Mouse (Mus musculus) small intestine, adult 10 weeks (tissue): Measurements from ENCODE around the gene Lhx9. TPM values are rescaled to one million over a fixed set of nuclear protein-coding genes. Genes with fewer than 3 reads are reported as not detected.

ENCODE experiments used
- polyA plus RNA-seq: library from polyadenylated mRNA; stranded (reverse); fragments of 350-450 nt; fragmentation: Illumina TruSeq; extraction: RNeasy Lipid Tissue Mini Kit (QIAGEN cat#74804); gene quantifications from one replicate; pipeline ENCODE4 v1.2.3, GENCODE M21; 2014; ENCODE audit warnings: low replicate concordance

The Lhx9 gene
- polyA plus RNA-seq, result not detected

DNA sequence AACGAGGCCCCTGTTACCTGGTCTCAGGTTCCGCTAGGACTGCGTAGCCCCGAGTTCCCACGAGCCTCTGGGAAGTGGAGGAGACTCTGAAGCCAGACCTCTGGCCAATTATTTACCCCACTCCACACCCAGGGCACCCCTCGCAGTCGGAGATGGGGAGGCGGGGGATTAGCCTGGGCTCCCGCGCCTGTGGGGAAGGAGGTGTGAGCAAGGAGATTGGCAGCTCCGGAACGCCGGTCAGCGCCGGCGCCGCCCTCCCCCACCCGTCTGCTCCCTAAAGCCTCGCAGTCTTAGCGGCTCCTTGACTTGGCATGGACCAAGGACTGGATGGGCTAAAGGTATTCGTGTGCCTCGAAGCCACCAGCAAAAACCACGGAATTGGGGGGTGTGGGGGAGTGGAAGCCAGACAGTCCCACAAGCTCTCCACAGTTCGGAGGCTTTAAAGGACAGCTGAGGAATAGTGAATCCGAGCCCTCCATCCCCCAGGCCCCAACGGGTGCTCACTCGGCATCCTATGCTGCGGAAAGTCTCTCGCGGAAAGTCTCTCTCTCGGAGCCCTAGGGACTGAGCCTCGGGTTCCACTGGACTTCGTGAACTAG is at the start of gene Lhx9:
TSS of gene Lhx9 (minus strand) at position 67 of the 599 bp plus-strand sequence.

GRCm38 (mm10) chr1:138856101-138856950 is 7.9 kb upstream of the Lhx9 start, which contains the start of gene 2310009B15Rik:
Gene 2310009B15Rik (minus strand): TSS chr1:138856852.

Other genes with a start within 250 kb of the Lhx9 start
- 41.8 TPM for gene Nek7, start 228.4 kb downstream of the Lhx9 start, polyA plus RNA-seq
- gene 2310009B15Rik, start 8.3 kb upstream of the Lhx9 start, polyA plus RNA-seq, result 3.6 TPM
- gene Dennd1b, start 114.9 kb upstream of the Lhx9 start, polyA plus RNA-seq, result 54.0 TPM